Mouse (Mus musculus): ENCODE data around the gene Comp. TPM values are rescaled to one million over a fixed set of nuclear protein-coding genes. Genes with fewer than 3 reads are reported as not detected.

Comp gene
- polyA plus RNA-seq (2012), result 0.32 and 1.8 TPM in 2 replicates

DNA sequence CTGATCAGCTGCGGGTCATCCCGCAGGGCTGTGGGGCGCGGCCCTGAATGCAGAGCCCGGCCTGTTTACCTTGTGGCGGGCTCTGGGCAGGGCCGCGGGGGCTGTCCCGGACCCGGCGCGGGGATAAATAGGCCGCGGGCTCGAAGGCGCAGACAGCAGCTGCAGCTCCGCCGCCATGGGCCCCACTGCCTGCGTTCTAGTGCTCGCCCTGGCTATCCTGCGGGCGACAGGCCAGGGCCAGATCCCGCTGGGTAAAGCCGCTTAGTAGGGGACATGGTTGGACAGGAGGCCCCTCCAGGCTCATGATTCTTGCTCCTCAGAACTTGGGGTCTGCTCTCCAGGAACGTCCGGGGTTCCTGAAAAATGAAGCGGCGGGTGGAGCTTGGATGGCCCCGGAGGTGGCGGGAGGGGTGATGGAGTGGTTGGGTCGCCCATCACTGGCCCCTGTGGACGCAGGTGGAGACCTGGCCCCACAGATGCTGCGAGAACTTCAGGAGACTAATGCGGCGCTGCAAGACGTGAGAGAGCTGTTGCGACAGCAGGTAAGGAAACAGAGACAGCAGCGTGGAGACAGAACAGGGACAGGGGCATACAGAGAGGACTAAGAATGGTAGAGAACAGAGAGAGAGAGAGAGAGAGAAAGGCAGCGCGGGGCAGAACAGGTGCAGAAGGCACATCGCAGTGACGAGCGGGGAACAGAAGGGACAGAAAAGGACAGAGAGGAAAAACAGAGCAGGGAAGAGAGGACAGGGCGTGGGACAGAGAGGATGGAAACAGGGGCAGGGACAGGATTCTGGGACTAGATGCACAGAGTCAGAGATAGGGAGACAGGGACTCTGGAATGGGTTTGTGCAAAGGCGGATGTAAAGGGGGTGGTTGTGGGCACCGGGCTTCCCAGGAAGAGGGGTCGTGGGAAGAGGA is at the start of gene Comp:
Gene Comp (plus strand): TSS at position 162 of the 921 bp plus-strand sequence.

DNA sequence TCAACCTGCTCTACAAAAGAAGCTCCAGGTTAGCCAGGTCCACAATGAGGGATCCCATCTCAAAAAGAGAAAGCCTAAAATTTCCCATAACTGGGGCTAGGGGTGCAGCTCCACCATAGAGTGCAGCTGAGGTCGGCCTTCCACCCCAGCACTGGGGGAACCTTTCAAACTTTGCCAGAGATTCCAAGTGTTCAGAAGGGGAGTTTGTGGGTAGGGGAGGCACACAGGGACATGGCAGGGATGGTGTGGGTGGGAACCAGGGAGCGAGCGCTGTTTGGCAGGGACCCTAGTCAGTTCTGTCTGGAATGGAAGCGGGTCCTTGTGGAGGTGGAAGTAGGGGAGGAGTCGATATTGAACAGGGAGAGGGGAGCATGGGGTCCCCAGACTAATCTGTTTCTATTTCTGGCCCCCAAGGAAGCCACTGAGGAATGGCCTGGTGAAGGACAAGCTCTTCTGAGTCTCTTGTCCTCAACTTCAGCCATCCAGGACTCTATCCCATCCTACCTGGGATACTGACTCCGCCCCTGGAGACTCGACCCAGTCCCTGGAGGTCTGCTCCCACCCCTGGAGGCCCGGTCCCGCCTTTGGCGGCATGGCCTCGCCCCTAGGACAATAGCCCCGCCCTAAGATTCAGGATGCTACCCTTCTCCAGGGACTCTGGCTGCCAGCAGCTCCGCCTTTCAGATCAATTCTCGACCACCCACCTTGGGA is 44.1 kb upstream of the Comp start, which contains the start of gene Gdf1:
Gene Gdf1 (plus strand): TSS at position 694 of the 711 bp plus-strand sequence.

DNA sequence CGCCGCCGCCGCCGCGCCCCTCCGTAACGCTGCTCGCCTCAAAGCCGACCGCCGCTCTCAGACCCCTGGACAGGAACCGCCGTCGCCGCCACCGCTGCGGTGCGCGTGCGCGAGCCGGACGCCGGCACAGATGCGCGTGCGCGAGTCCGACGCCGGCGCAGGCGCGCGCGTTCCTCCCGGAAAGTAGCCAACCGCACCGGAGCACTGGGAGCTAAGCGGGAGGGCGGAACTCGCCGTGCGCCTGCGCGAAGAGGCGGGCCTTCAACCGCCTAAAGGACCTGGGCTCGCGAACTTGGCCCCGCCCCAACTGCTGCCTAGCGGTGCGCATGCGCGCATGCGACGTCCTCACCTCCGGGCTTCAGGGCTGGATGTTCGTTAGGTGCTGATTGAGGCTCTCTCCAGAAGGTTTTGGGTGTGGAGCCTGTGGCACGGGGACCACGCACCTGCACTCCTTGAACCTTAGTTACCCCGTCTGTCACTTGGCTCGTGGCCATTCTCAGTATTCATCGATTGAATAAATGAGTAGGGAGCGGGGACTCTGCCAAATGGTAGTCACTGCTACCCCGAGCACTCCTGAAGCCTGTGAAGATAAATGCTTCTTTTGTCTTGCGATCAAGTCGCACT is 20.1 kb upstream of the Comp start, which contains the start of gene Upf1:
Gene Upf1 (minus strand): TSS at position 85 of the 624 bp plus-strand sequence.

Other genes starting within 250 kb of the Comp start
- gene Nr2c2ap, start 242.2 kb upstream of the Comp start, polyA plus RNA-seq (2012), result 18.9 and 22.4 TPM in 2 replicates
- gene Rfxank, start 234.4 kb upstream of the Comp start, polyA plus RNA-seq (2012), result 8.8 and 10.6 TPM in 2 replicates
- 86.9 and 91.2 TPM in 2 replicates for gene Borcs8, start 234.1 kb upstream of the Comp start, polyA plus RNA-seq (2012)
- gene Mef2b, start 233.8 kb upstream of the Comp start, polyA plus RNA-seq (2012), result 0.36 and 0.43 TPM in 2 replicates
- 127 and 132 TPM in 2 replicates for gene Tmem161a, start 201.2 kb upstream of the Comp start, polyA plus RNA-seq (2012)
- gene Slc25a42, start 161.3 kb upstream of the Comp start, polyA plus RNA-seq (2012), result 4.1 and 4.4 TPM in 2 replicates
- 72.2 and 83.5 TPM in 2 replicates for gene Sugp2, start 139.3 kb upstream of the Comp start, polyA plus RNA-seq (2012)
- 8.3 and 9.8 TPM in 2 replicates for gene Armc6, start 139.1 kb upstream of the Comp start, polyA plus RNA-seq (2012)
- gene Homer3, start 90.7 kb upstream of the Comp start, polyA plus RNA-seq (2012), result 45.4 and 65.9 TPM in 2 replicates
- gene Ddx49, start 71.1 kb upstream of the Comp start, polyA plus RNA-seq (2012), result 62.7 and 66.5 TPM in 2 replicates
- gene Cope, start 71.0 kb upstream of the Comp start, polyA plus RNA-seq (2012), result 419 and 474 TPM in 2 replicates
- gene Cers1, start 57.8 kb upstream of the Comp start, polyA plus RNA-seq (2012), result 0.24 and 0.37 TPM in 2 replicates
- gene Gdf1, start 43.7 kb upstream of the Comp start, polyA plus RNA-seq (2012), result 0.65 TPM in 1 of 2 replicates, not detected in the other
- gene Upf1, start 20.3 kb upstream of the Comp start, polyA plus RNA-seq (2012), result 119 and 122 TPM in 2 replicates
- 24.5 and 27.2 TPM in 2 replicates for gene Crtc1, start 66.0 kb downstream of the Comp start, polyA plus RNA-seq (2012)
- 5.9 and 6.5 TPM in 2 replicates for gene Klhl26, start 103.4 kb downstream of the Comp start, polyA plus RNA-seq (2012)
- gene Tmem59l, start 113.8 kb downstream of the Comp start, polyA plus RNA-seq (2012), result 0.12 and 0.15 TPM in 2 replicates
- 0.46 and 1.1 TPM in 2 replicates for gene Crlf1, start 119.6 kb downstream of the Comp start, polyA plus RNA-seq (2012)
- gene Rex1bd, start 133.2 kb downstream of the Comp start, polyA plus RNA-seq (2012), result 205 and 212 TPM in 2 replicates
- 969 and 1,011 TPM in 2 replicates for gene Uba52, start 137.2 kb downstream of the Comp start, polyA plus RNA-seq (2012)
- gene Fkbp8, start 154.2 kb downstream of the Comp start, polyA plus RNA-seq (2012), result 975 and 1,046 TPM in 2 replicates
- gene Kxd1, start 154.4 kb downstream of the Comp start, polyA plus RNA-seq (2012), result 60.7 and 64.0 TPM in 2 replicates
- gene Ell, start 165.9 kb downstream of the Comp start, polyA plus RNA-seq (2012), result 51.7 and 61.3 TPM in 2 replicates
- gene Isyna1, start 220.8 kb downstream of the Comp start, polyA plus RNA-seq (2012), result 264 and 274 TPM in 2 replicates
- 1,201 and 1,308 TPM in 2 replicates for gene Ssbp4, start 235.3 kb downstream of the Comp start, polyA plus RNA-seq (2012)
- 11.8 and 21.0 TPM in 2 replicates for gene Lrrc25, start 242.6 kb downstream of the Comp start, polyA plus RNA-seq (2012)